Mouse (Mus musculus) right cerebral cortex, adult 2 months (tissue): ENCODE measurements at regions not wholly inside any gene's neighbourhood (a gene's known extent, or its start where the extent isn't known, plus 50 kb on each side); places are given as distances from the start of the nearest gene placed in this dataset.
A peak's percentile ranks its signal among the peaks of the same experiment; 100 is the strongest.

Source experiments
- DNase-seq, 2 experiments: peaks; one replicate each; pipeline ENCODE4 v3.0.0; 2021 to 2022; ENCODE audit warnings: low spot score in 2 of 2

DNA sequence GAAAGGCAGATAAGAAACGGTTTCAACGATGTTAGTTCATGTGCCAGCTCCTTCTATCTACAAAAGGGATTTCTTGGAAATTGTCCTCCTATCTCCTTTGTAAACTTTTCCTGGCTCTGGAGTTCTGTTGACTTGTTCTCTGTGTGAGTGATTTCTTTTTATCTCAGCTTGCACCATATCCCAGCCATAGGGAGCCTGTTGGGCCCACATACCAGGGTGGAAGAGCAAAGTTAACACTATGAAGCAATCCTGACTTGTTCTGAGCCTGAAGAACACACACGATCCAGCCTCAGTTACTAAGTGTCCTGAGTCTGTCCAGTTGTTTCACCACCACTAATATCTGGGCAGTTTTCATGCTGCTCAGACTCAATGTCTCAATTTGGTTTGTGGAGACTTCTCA is 192.1 kb upstream of the Ptbp2 start:
- DNase-seq = no peak

DNA sequence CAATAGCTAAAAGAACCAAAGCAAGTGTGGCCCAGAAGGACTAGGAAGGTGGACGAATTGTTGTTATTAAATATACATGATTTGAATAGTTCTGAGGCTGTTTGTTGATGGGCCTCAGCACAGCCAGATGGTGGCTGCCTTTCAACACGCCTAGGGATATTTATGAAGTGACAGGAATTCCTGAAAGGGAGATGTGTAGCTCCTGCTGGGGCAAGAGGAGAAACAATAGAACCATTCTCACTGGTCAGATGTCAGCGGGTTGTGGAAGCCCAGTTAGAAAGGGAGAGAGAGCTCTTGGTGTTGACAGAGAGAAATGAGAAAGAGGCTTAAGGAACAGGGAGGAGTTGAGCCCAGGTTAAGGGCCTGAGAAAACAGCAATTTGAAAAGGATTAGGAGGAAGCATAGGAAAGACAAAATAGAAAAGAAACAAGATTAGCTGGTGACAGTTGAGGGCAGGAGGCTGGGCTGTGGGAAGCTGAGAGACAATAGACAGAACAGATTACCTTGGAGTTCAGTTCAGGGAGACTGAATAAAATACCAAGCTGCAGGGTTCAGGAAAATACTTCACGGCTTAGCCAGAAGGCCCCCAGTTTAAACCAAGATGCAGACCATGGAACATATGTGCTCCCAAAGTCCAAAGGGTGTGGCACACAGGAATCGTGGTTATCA is 174.7 kb upstream of the Ptbp2 start:
- DNase-seq = no peak

GRCm38 (mm10) chr3:119957529-119957928 is 173.3 kb upstream of the Ptbp2 start:
- no peak for DNase-seq

DNA sequence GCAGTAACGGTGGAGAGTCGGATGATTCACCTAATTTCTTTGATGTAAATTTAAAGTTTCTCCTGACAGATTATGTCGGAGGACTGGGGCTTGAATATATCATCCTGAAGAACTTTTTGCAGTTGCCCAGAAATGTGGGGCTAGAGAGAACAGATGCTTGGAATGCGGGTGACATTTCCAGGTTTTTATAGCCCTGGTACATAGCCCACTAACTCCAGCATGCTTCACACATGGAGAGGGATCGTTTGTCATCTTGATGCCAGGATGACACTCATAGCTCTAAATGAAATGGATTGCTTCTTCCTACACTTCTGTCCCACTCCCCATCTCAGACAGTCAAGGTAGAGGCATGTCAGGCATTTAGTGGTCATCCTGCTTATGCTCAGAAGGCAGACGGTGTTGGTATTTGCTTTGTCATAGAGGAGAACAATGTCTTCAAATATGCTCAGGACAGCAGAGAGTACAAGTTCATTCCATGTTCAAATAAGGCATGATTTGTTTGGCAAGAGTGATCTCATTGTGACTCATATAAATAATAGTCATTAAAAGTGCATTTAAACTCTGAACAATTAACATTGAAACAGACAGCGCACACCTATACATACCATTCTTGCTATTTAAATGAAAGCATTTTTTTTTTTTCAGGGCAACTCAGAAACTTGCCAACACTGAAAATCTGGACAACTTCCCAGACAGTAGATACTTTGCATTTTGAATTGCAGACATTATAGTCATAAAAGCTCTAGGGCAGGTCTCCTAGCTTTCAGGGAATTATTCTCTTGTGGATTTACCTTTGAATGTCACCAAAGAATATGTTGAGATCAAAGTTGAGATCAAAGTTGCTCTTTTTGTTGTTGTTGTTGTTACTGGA is 171.7 kb upstream of the Ptbp2 start:
- no peak for DNase-seq

- DNase-seq = no peak
These were observed 166.5 kb upstream of the Ptbp2 start for GRCm38 (mm10) chr3:119950721-119951120.

DNA sequence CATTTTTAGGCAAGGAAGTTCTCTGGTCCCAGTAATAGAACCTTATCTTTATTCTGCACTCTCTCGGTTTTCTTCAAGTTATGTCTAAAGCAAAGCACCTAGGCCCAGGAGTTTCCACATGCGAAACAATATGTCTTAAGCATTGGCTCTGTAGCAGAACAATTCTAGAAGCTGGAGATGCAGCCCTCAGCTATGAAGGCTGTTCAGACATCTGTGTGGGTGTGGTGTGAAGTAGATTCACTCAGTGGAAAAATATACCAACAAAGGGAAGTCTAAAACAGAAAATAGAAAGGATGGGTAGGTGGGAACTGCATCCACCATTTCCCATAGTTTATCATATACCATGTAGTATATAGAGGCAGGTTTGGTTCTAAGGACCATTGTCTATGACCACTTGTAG is 165.8 kb upstream of the Ptbp2 start:
- peak; percentile 37 to 49 for DNase-seq

- DNase-seq = no peak
These were observed 165.4 kb upstream of the Ptbp2 start for GRCm38 (mm10) chr3:119949620-119950019.

- DNase-seq = peak; percentile 17 to 56
These were observed 164.8 kb upstream of the Ptbp2 start for GRCm38 (mm10) chr3:119949041-119949470.

DNA sequence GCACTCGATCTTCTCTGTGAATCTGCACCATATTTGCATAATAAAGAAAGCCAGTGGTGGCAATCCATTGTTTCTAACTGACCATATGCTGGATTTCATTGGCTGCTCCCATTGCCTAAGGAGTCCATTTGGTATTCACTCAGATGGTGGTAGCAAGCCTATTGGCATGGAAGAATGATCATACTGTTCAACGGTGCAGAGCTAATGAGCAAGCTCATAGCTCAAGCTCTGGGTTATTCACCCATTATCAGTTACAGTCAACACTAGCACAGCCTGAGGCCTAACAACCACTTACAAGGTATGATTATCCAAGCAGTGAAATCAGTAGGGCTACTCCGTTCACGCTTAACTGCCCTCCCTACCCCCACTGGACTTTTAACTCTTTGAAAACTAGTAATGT is 162.9 kb upstream of the Ptbp2 start:
- DNase-seq = no peak

DNA sequence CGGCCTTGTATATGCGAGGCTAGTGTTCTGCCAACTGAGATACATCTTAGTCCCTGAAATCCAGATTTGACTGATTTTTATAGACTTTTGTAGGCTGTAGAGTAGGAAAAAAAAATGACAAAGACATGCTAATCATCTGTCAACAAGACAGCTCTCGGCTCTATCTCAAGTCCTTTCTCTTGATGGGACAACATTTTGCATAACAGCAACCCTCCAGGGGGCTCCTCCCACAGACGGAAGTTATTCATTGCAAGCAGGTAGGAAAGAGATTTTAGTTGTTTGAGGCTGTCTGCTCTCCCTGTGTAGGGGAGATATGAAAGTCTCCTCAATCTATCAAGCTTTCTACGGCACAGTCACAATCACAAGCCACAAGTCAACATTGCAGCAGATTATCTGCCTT is 159.8 kb upstream of the Ptbp2 start:
- DNase-seq = no peak

DNA sequence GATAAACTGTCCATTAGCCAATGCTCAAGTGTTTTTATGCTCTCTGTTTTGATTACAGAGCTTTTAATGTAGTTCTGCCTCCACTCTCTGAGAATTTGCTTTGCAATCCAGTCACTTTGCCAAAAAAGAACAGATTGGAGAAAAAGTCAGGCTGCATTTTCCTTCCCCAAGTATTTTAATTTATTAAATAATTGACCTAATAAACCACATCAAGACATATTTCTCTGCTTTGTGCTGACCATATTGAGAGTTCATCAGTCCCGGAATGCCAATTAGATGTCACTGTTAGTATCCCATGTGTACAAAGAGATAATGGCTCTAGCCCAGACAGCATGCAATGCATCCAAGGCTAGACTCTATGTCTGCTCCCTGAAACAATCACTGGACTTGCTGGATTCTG is 154.8 kb upstream of the Ptbp2 start:
- no peak for DNase-seq

DNA sequence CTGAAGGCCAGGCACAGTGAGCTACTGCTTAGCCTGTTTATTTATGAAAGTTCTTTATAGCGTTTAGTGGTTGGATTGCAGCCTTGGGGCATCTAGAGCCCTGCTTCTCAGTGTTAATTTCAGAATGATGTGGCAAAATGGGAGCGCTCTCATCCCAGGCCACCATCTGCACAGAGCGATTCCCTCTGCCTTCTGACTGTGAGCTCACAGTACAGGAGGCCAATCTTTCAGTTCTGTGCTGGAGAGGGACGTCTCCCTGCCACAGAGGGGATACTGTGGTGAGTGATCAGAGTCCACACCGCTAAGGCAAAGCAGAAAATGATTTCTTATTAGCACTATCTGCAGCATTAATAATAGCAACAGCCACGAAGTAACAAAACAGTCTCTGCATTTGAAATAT is 154.2 kb upstream of the Ptbp2 start:
- no peak for DNase-seq

DNA sequence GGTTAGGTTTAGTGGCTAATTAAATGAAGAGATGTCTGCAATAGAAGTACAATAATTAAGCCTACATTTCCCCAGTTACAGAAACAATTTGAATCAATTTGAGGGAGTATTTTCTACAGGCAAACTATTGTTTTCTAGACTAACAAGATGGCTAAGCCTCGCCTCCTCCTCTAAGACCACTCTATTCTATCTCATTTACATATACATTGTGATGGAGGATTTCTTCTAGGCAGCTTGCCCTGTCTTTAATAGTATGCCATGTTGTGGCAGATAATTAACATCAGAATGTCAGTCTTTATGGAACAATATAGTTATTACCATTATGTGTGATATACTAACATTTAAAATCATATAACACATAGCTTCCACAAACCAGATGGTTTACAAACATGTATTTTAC is 152.3 kb upstream of the Ptbp2 start:
- no peak for DNase-seq

GRCm38 (mm10) chr3:119933049-119933511 is 148.8 kb upstream of the Ptbp2 start:
- DNase-seq = peak in 1 of 2 experiments; percentile 23

DNA sequence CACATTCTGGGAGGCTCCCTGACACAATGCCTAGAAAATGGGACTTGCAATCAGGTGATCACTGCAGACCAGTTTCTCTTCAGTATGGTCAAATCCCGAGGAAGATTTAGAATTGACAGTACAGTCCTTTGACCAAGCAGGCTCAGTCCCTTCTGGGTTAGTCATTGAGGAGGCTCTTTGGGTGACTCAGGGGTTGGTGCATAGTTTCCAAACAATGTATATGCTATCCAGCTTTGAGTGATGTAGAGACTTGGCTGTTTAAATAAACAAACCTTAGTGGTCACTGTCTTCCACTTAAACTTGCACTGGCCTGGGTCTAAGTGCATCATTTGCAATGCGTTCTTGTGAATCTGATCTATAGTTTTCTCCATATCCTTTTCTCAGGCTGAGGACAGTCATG is 144.0 kb upstream of the Ptbp2 start:
- DNase-seq = no peak

DNA sequence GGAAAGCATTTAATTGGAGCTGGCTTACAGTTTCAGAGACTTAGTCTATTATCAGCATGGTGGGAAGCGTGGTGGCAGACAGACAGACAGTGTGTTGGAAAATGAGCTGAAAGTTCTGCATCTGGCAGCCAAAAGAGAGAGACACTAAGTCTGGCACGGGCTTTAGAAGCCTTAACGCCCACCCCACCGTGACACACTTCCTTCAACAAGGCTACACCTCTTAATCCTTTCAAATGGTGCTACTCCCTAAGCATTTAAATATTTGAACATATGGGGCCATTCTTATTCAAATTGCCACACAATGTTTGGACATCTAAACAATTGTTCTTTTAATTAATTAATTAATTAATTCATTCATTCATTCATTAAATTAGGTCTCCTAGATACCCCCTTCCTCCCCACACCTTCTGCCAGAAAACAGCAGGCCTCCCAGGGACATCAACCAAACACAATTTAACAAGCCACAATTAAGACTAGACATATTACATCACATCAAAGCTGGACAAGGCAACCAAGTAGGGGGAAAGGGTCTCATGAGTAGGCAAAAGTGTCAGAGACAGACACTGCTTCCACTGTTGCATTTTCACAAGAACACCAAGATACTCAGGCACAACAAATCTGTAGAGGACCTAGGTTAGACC is 135.4 kb upstream of the Ptbp2 start:
- no peak for DNase-seq

GRCm38 (mm10) chr3:119915984-119916865 is 132.0 kb upstream of the Ptbp2 start:
- no peak for DNase-seq

DNA sequence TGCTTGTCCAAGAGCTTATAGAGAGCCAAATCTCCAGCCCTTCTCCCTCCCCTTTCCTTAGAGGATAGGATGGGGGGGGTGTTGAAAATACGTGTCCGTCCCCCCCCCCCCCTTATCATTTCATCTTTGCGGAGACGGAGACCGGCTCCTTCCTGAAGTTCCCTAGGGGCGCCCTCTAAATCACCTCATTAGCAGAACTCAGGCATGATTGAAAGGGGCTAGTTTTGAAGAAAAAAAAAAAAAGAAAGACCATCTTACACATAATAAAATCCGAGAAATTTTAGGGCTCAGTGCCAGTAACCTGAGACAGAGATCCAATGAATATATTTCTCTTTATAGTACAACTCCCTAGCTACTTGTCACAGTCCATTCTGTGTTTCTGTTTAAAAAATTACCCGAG is 127.3 kb upstream of the Ptbp2 start:
- DNase-seq = no peak

DNA sequence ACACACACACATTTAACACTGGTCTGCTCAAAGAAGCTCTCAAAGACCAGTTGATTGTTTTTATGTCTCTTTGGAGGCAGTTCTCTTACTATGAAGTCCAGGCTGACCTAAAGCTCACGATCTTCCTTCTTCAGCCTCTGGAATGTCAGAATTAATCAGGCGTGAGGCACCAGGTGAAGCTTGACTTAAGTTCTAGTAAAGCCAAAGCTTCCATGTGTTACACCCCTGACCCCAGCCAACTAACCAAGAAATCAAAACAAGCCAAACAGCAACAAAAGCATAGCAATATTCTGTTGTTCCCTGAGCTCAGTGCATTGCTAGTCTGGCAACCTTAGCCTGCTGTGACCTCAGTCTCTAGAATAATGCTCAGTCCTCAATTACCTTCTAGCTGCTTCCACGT is 120.0 kb upstream of the Ptbp2 start:
- DNase-seq = no peak

DNA sequence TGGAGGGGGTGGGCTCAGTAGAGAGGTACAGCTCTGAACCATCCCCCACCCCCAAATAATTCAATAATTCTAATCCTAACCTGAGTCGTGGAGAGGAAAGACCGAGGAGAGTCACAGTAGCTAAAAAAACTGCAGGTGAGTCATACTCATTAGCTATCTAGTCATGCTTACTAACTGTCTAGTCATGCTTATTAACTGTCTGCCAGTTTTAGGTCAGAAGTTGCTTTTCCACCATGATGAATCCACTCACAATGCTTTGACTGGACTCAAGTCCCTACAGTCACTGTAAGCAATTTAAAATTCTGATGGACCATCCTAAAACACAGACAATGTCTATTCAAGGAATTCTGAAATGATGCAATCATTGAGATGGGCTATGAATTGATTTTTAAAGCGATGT is 110.9 kb upstream of the Ptbp2 start:
- no peak for DNase-seq

DNA sequence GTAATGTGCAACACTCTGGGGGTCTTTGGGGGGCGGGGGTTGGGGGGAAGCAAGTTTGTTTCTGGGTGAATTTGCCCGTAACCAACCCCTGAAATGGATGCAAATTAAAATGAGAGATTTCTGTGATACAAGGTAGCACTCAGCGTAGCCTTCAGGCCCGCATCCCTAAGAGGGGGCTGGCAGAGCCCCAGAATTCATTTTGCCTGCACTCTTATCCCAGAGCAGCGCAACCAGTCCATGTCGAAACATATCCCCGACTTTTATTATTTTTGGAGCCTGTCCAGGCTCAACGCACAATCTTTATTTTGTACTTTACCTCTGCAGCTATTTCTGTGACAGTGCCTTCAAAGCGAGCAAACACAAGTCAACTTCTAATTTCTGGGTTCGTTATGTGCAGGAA is 109.8 kb upstream of the Ptbp2 start:
- DNase-seq = peak in 1 of 2 experiments; percentile 6
